8 mouse cellular contexts compared by ENCODE assay signal in the genomic region with DNA sequence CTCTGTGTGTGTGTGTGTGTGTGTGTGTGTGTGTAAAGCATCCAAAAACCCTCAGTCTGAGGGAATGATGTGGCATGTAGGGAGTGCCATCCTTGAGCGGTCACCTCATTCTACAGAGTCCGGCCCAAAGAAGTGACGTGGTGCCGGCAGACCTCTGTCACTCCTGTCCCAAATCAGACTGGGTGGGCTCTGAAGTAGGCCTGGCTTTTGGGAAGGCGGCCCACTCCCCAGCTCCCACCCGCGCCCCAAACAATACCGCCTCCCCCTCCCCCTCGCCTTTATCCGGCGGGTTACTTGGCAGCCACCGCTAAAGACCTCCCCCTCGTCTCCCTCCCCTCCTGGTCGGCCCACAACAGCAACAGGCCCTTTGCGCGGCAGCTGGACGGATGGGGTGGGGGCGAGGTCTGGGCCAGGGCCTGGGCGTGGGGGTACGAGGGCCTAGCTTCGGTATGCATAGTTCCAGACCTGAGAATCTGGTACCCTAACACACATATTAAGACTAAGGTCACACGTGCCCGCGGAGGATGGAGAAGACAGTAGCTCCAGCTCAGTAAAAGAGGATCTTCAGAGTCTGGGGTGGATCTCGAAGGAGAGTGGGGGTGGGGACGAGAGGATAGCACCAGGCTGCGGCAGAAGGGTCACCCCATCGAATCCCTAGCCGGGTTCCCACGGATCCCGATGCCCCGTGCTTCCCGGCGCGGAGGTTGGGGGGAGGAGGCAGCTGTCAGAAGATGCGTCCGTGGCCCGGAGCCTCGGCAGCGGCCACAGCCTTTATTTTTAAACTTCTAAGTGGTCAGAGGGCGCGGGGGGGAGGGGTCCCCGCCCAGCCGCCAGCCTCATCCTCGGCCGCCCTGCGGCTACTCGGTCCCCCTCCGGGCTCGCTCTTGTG. TPM values are rescaled to one million over a fixed set of nuclear protein-coding genes. Genes with fewer than 3 reads are reported as not detected.
DNase-seq lines count a peak whose midpoint lies in the region; ATAC-seq and TF ChIP-seq lines count a peak whose summit lies in the region.

No protein-coding gene starts in this region.

- peak overlapping the region; percentile 96 for H3K4me2 ChIP-seq in embryonic facial prominence, embryonic 12.5 days (replicated peaks)
- H3K4me2 ChIP-seq in hindbrain, embryonic 12.5 days (replicated peaks), result peak overlapping the region; percentile 99
- H3K4me2 ChIP-seq in liver, embryonic 15.5 days, result peak overlapping the region; percentile 99
- peak overlapping the region; percentile 97 for H3K4me2 ChIP-seq in neural tube, embryonic 12.5 days (replicated peaks)

- H3K9me3 ChIP-seq in G1E (replicated peaks), result no peaks in the 10 kb centered on the region
- no peaks in the 10 kb centered on the region for H3K9me3 ChIP-seq in embryonic facial prominence, embryonic 12.5 days
- H3K9me3 ChIP-seq in hindbrain, embryonic 12.5 days (replicated peaks), result no peaks in the 10 kb centered on the region
- H3K9me3 ChIP-seq in liver, embryonic 15.5 days (replicated peaks), result no peaks in the 10 kb centered on the region
- no peaks in the 10 kb centered on the region for H3K9me3 ChIP-seq in neural tube, embryonic 12.5 days

- TF ChIP-seq CTCF in G1E (IDR thresholded peaks at IDR 0.05; ENCODE audit: low read depth, low read length), result no peak

- peaks cover 22% of the 10 kb centered on the region for H3K36me3 ChIP-seq in G1E (replicated peaks)
- peaks cover 9% of the 10 kb centered on the region for H3K36me3 ChIP-seq in embryonic facial prominence, embryonic 12.5 days
- H3K36me3 ChIP-seq in hindbrain, embryonic 12.5 days, result peaks cover 8% of the 10 kb centered on the region; the same call in 1 of the 2 replicates
- no peaks in the 10 kb centered on the region for H3K36me3 ChIP-seq in liver, embryonic 15.5 days (replicated peaks)
- H3K36me3 ChIP-seq in neural tube, embryonic 12.5 days, result peaks cover 7% of the 10 kb centered on the region

- WGBS in embryonic facial prominence, embryonic 12.5 days, result under 1% methylated on average over 48 of the region's 50 CpGs
- 1% methylated on average over 46 of the region's 50 CpGs for WGBS in hindbrain, embryonic 12.5 days
- 2% methylated on average over 50 of the region's 50 CpGs for WGBS in liver, embryonic 15.5 days (ENCODE audit: insufficient replicate concordance)
- under 1% methylated on average over 49 of the region's 50 CpGs for WGBS in neural tube, embryonic 12.5 days

- peak overlapping the region; percentile 96 for H3K27ac ChIP-seq in embryonic facial prominence, embryonic 12.5 days
- peak overlapping the region; percentile 96 for H3K27ac ChIP-seq in hindbrain, embryonic 12.5 days
- H3K27ac ChIP-seq in liver, embryonic 15.5 days (replicated peaks), result peak overlapping the region; percentile 82
- peak overlapping the region; percentile 87 for H3K27ac ChIP-seq in neural tube, embryonic 12.5 days

- peaks cover 15% of the 10 kb centered on the region for H3K27me3 ChIP-seq in G1E (ENCODE audit: insufficient read depth, low read length)
- no peaks in the 10 kb centered on the region for H3K27me3 ChIP-seq in embryonic facial prominence, embryonic 12.5 days
- H3K27me3 ChIP-seq in hindbrain, embryonic 12.5 days, result no peaks in the 10 kb centered on the region
- H3K27me3 ChIP-seq in liver, embryonic 15.5 days, result peaks cover 59% of the 10 kb centered on the region
- H3K27me3 ChIP-seq in neural tube, embryonic 12.5 days (replicated peaks), result no peaks in the 10 kb centered on the region

- ATAC-seq in cerebellum, adult (ENCODE audit: insufficient number of reproducible peaks, low FRiP score, low TSS enrichment), result peak; percentile 7; the same call in 1 of the 2 replicates
- no peak for ATAC-seq in G1E (ENCODE audit: extremely low read depth, insufficient number of reproducible peaks, low FRiP score, poor library complexity, severe bottlenecking)
- ATAC-seq in embryonic facial prominence, embryonic 12.5 days (ENCODE audit: insufficient number of reproducible peaks, insufficient read depth, low FRiP score, low TSS enrichment), result no peak
- ATAC-seq in hindbrain, embryonic 12.5 days (ENCODE audit: low FRiP score), result peak; percentile 36
- ATAC-seq in liver, embryonic 15.5 days (ENCODE audit: insufficient read depth), result peak; percentile 2; the same call in 1 of the 2 replicates
- ATAC-seq in neural tube, embryonic 12.5 days (ENCODE audit: low FRiP score, low read depth), result peak; percentile 12

- peaks cover 79% of the 10 kb centered on the region for H3K4me1 ChIP-seq in G1E (ENCODE audit: insufficient read depth, low read depth, low read length)
- H3K4me1 ChIP-seq in embryonic facial prominence, embryonic 12.5 days, result peaks cover 73% of the 10 kb centered on the region
- H3K4me1 ChIP-seq in hindbrain, embryonic 12.5 days, result peaks cover 77% of the 10 kb centered on the region
- peaks cover 84% of the 10 kb centered on the region for H3K4me1 ChIP-seq in liver, embryonic 15.5 days (replicated peaks)
- peaks cover 72% of the 10 kb centered on the region for H3K4me1 ChIP-seq in neural tube, embryonic 12.5 days

- peak overlapping the region; percentile 99 for H3K9ac ChIP-seq in embryonic facial prominence, embryonic 12.5 days
- H3K9ac ChIP-seq in hindbrain, embryonic 12.5 days, result peak overlapping the region; percentile 92
- peak overlapping the region; percentile 81 for H3K9ac ChIP-seq in liver, embryonic 15.5 days
- peak overlapping the region; percentile 99 for H3K9ac ChIP-seq in neural tube, embryonic 12.5 days

- peak overlapping the region; percentile 79 for H3K4me3 ChIP-seq in G1E (ENCODE audit: low read depth, low read length)
- H3K4me3 ChIP-seq in embryonic facial prominence, embryonic 12.5 days, result peak overlapping the region; percentile 100
- peak overlapping the region; percentile 82 for H3K4me3 ChIP-seq in hindbrain, embryonic 12.5 days
- H3K4me3 ChIP-seq in liver, embryonic 15.5 days (replicated peaks), result peak overlapping the region; percentile 81
- H3K4me3 ChIP-seq in neural tube, embryonic 12.5 days, result peak overlapping the region; percentile 100

- DNase-seq in cerebellum, adult 8-10 months, result no peak
- peak; percentile 72 for DNase-seq in G1E (ENCODE audit: low spot score)
- no peak for DNase-seq in urinary bladder, adult 2 months (ENCODE audit: low spot score)

RNA-seq across cellular contexts. Expression of gene Map7d1, which starts 0.8 kb away (rescaled TPM):
- 9.5 and 15.2 TPM in 2 replicates for total RNA-seq in G1E (2014; fragmentation: Nextera tagmentation)
- 8.0 and 9.5 TPM in 2 replicates for total RNA-seq in G1E (2017)
- 73.8 and 89.4 TPM in 2 replicates for polyA plus RNA-seq in G1E (2012)
- polyA plus RNA-seq in embryonic facial prominence, embryonic 12.5 days (2016; fragmentation: Nextera tagmentation; extraction: Ambion mirVana), result 95.8 and 102 TPM in 2 replicates
- 143 and 150 TPM in 2 replicates for polyA plus RNA-seq in hindbrain, embryonic 12.5 days (2016; fragmentation: Nextera tagmentation; extraction: Ambion mirVana)
- 6.7 and 7.7 TPM in 2 replicates for polyA plus RNA-seq in liver, embryonic 15.5 days (2015; fragmentation: Nextera tagmentation; extraction: Ambion mirVana)
- 140 and 149 TPM in 2 replicates for polyA plus RNA-seq in neural tube, embryonic 12.5 days (2016; fragmentation: Nextera tagmentation; extraction: Ambion mirVana)
- polyA plus RNA-seq in urinary bladder, adult 2 months (2012; rRNA removed), result 103 and 127 TPM in 2 replicates

RNA-seq across cellular contexts. Expression of gene Trappc3, which starts 6.8 kb away (rescaled TPM):
- total RNA-seq in G1E (2014; fragmentation: Nextera tagmentation), result 47.1 and 61.2 TPM in 2 replicates
- total RNA-seq in G1E (2017), result 98.3 and 108 TPM in 2 replicates
- 31.3 and 36.2 TPM in 2 replicates for polyA plus RNA-seq in G1E (2012)
- polyA plus RNA-seq in embryonic facial prominence, embryonic 12.5 days (2016; fragmentation: Nextera tagmentation; extraction: Ambion mirVana), result 113 and 115 TPM in 2 replicates
- 109 and 113 TPM in 2 replicates for polyA plus RNA-seq in hindbrain, embryonic 12.5 days (2016; fragmentation: Nextera tagmentation; extraction: Ambion mirVana)
- 32.1 and 32.6 TPM in 2 replicates for polyA plus RNA-seq in liver, embryonic 15.5 days (2015; fragmentation: Nextera tagmentation; extraction: Ambion mirVana)
- polyA plus RNA-seq in neural tube, embryonic 12.5 days (2016; fragmentation: Nextera tagmentation; extraction: Ambion mirVana), result 119 and 127 TPM in 2 replicates
- polyA plus RNA-seq in urinary bladder, adult 2 months (2012; rRNA removed), result 85.7 and 101 TPM in 2 replicates

RNA-seq across cellular contexts. Expression of gene Col8a2, which starts 31.2 kb away (rescaled TPM):
- total RNA-seq in G1E (2014; fragmentation: Nextera tagmentation) (not detected in 2 replicates), G1E (2017) (0.05 TPM in 1 of 2 replicates, not detected in the other)
- not detected in 2 replicates for polyA plus RNA-seq in G1E (2012)
- polyA plus RNA-seq in embryonic facial prominence, embryonic 12.5 days (2016; fragmentation: Nextera tagmentation; extraction: Ambion mirVana), result 47.6 and 49.8 TPM in 2 replicates
- polyA plus RNA-seq in hindbrain, embryonic 12.5 days (2016; fragmentation: Nextera tagmentation; extraction: Ambion mirVana), result 50.1 and 56.7 TPM in 2 replicates
- 1.1 TPM in 2 replicates for polyA plus RNA-seq in liver, embryonic 15.5 days (2015; fragmentation: Nextera tagmentation; extraction: Ambion mirVana)
- 12.1 and 13.8 TPM in 2 replicates for polyA plus RNA-seq in neural tube, embryonic 12.5 days (2016; fragmentation: Nextera tagmentation; extraction: Ambion mirVana)
- 17.6 and 22.6 TPM in 2 replicates for polyA plus RNA-seq in urinary bladder, adult 2 months (2012; rRNA removed)

RNA-seq across cellular contexts. Expression of gene Thrap3, which starts 52.8 kb away (rescaled TPM):
- 355 and 356 TPM in 2 replicates for total RNA-seq in G1E (2014; fragmentation: Nextera tagmentation)
- total RNA-seq in G1E (2017), result 246 and 305 TPM in 2 replicates
- polyA plus RNA-seq in G1E (2012), result 209 and 211 TPM in 2 replicates
- 298 and 302 TPM in 2 replicates for polyA plus RNA-seq in embryonic facial prominence, embryonic 12.5 days (2016; fragmentation: Nextera tagmentation; extraction: Ambion mirVana)
- 250 and 255 TPM in 2 replicates for polyA plus RNA-seq in hindbrain, embryonic 12.5 days (2016; fragmentation: Nextera tagmentation; extraction: Ambion mirVana)
- polyA plus RNA-seq in liver, embryonic 15.5 days (2015; fragmentation: Nextera tagmentation; extraction: Ambion mirVana), result 79.2 and 82.0 TPM in 2 replicates
- 236 and 241 TPM in 2 replicates for polyA plus RNA-seq in neural tube, embryonic 12.5 days (2016; fragmentation: Nextera tagmentation; extraction: Ambion mirVana)
- polyA plus RNA-seq in urinary bladder, adult 2 months (2012; rRNA removed), result 111 and 130 TPM in 2 replicates

Comparison
In these comparisons a context has a peak if more than half of its experiments do, and no peak if none do; other contexts are left out.
1. ATAC-seq: peak in cerebellum, adult (single experiment), hindbrain, embryonic 12.5 days (single experiment), liver, embryonic 15.5 days (single experiment) and neural tube, embryonic 12.5 days (single experiment); none in G1E (single experiment) and embryonic facial prominence, embryonic 12.5 days (single experiment).
2. Peak in every context shown above with its lines, with median percentiles within 50 percentile points of each other: H3K4me3 ChIP-seq, H3K27ac ChIP-seq, H3K4me2 ChIP-seq and H3K9ac ChIP-seq.